ENCODE assay signal across 8 mouse cellular contexts in the genomic region with DNA sequence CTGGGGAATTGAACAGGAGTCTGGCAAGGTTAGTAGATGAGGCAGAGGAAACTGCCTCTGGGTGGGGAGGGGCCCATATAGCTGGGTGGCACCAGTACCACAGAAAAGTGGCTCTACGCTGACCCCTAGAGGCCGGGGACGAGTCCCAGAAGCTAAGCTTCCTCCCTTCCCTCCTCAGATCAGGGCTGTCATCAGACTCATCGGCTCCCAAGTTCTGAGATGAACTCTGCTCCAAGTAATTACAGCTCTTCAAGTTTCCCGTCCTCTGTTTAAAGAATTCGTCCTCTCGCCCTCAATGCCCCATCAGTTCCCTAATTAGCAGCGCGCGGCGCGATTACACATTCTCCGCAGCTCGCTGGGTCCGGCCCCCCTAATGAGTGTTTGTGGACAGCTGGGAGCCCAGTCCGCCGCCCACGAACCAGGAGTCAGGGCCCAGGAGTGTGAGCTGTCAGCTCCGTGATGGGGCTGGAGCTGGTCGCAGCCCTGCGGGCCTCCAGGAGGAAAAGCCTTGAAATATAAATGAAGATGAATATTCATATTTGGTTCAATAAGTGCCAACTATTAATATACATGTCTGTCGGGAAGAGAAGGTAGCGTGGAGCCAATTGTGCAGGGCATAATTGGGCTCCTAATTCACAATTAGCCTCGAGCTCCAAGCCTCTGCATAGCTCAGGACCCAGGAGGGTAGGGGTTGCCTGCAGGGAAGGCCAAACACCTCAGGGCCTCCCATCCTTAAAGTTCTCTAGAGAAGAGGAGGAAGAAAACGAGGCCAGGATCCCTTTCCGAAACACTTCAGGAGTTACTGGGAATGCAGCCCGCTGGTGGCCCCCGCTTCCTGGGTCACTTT.
DNase-seq lines count a peak whose midpoint lies in the region; ATAC-seq lines count a peak whose summit lies in the region.

No protein-coding gene starts in this region.

- peaks cover 30% of the 10 kb centered on the region for H3K4me1 ChIP-seq in forebrain, embryonic 10.5 days
- no peaks in the 10 kb centered on the region; the same call in 1 of the 2 replicates for H3K4me1 ChIP-seq in lung, embryonic 16.5 days (replicated peaks; ENCODE audit: control insufficient read depth, insufficient read depth, low read length)

- H3K4me3 ChIP-seq in forebrain, embryonic 10.5 days, result peak overlapping the region; percentile 29
- H3K4me3 ChIP-seq in lung, embryonic 16.5 days (ENCODE audit: low read length), result peak overlapping the region; percentile 30

- H3K4me2 ChIP-seq in lung, embryonic 16.5 days (ENCODE audit: low read depth, low read length), result peak overlapping the region; percentile 49

- 20% methylated on average over 28 of the region's 28 CpGs for WGBS in forebrain, embryonic 10.5 days
- 25% methylated on average over 28 of the region's 28 CpGs for WGBS in lung, embryonic 16.5 days

- peak overlapping the region; percentile 4; the same call in 1 of the 2 replicates for H3K27ac ChIP-seq in forebrain, embryonic 10.5 days
- no peak overlapping the region for H3K27ac ChIP-seq in lung, embryonic 16.5 days (ENCODE audit: low read length)

- ATAC-seq in lung, embryonic 16.5 days (ENCODE audit: low read depth), result peak; percentile 68; the same call in 1 of the 2 replicates

- peaks cover 94% of the 10 kb centered on the region for H3K27me3 ChIP-seq in forebrain, embryonic 10.5 days (ENCODE audit: poor library complexity, severe bottlenecking)
- H3K27me3 ChIP-seq in lung, embryonic 16.5 days (ENCODE audit: control insufficient read depth, insufficient read depth, low read depth, low read length), result no peaks in the 10 kb centered on the region

- peak; percentile 17 for DNase-seq in CD4-positive helper T cell, adult 2 months (ENCODE audit: low read depth, low spot score)
- peak; percentile 75 for DNase-seq in brain, adult 2 months (ENCODE audit: low read depth, low spot score)
- DNase-seq in forebrain, embryonic 10.5 days (ENCODE audit: extremely low spot score, low spot score), result peak; percentile 67
- peak; percentile 38 to 63 for DNase-seq in heart, postnatal 36 days
- DNase-seq in layer of hippocampus, adult 18-20 months (ENCODE audit: low spot score in 2 of 2), result peak; percentile 42 to 82
- peak; percentile 30 for DNase-seq in retina, adult 2 months (ENCODE audit: low read depth, low spot score)
- peak; percentile 18 to 63 for DNase-seq in thymus, postnatal 10 days (ENCODE audit: low spot score in 2 of 2)

- no peaks in the 10 kb centered on the region for H3K36me3 ChIP-seq in forebrain, embryonic 10.5 days (replicated peaks)
- no peaks in the 10 kb centered on the region for H3K36me3 ChIP-seq in lung, embryonic 16.5 days (ENCODE audit: control insufficient read depth, insufficient read depth, low read length)

- no peaks in the 10 kb centered on the region for H3K9me3 ChIP-seq in forebrain, embryonic 10.5 days
- H3K9me3 ChIP-seq in lung, embryonic 16.5 days (ENCODE audit: control insufficient read depth, low read length), result no peaks in the 10 kb centered on the region

- H3K9ac ChIP-seq in lung, embryonic 16.5 days (ENCODE audit: low read length), result peak overlapping the region; percentile 43; the same call in 1 of the 2 replicates

- intact Hi-C loops in heart, postnatal 36 days (cut with DNase I), result no loop called here

Comparison
In these comparisons a context has a peak if more than half of its experiments do, and no peak if none do; other contexts are left out.
1. DNase-seq: peak in every context shown above with its lines; median percentile 75 in brain, adult 2 months; 67 in forebrain, embryonic 10.5 days; 62 in layer of hippocampus, adult 18-20 months; 50 in heart, postnatal 36 days; 40 in thymus, postnatal 10 days; 30 in retina, adult 2 months; 17 in CD4-positive helper T cell, adult 2 months.